Mouse (Mus musculus): Measurements from ENCODE around the gene Hoxd4. TPM values are rescaled to one million over a fixed set of nuclear protein-coding genes. Genes with fewer than 3 reads are reported as not detected.
A peak's percentile ranks its signal among the peaks of the same experiment; 100 is the strongest.

Hoxd4 gene
- polyA plus RNA-seq, 1 experiment from 2014 or later: 1.2 TPM

DNA sequence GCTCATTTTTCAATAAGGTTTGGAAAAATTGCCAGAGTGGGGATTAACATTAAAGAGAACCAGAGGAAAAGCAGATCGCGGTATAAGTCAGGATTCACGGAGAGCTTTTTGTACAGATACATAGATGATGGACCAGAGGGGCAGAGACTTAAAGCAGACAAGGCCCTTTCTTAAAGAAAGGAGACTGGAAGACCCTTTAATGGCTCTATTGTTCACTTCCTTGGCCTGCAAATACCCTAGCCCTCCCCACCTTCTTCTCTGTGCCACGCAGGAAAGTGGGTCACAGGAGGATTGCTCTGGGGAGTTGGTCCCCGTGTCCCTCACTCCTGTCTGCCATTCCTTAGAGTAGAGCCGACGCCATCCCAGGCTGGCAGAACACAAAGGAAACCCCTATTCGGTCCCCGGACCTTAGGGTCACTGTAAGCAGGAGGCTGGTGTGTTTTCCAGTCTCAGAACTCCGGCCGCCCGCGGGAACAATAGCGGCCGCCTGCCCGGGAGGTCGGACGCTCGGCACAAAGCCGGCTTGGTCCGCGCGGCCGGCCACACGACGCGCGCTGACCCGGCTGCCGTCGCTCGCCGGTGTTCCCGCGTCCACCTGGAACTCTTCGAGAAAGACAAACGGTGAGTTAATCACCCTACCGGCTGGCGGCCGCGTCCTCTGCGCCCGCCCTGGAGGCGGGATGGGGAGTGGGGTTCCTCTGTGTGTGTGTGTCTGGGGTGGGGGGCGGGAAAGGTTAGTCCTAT is 40.9 kb downstream of the Hoxd4 start:
- peak; percentile 80 for DNase-seq (ENCODE audit: low spot score)
- H3K9me3 ChIP-seq (replicated peaks): no peaks in the 10 kb centered on the region
- H3K4me3 ChIP-seq: peak overlapping the region; percentile 52
- no peaks in the 10 kb centered on the region for H3K36me3 ChIP-seq
- WGBS: 2% methylated on average over 45 of the region's 45 CpGs
- peaks cover 66% of the 10 kb centered on the region for H3K27me3 ChIP-seq (ENCODE audit: low read depth, poor library complexity, severe bottlenecking)
- H3K4me1 ChIP-seq: peaks cover 57% of the 10 kb centered on the region
- H3K27ac ChIP-seq: peak overlapping the region; percentile 93

DNA sequence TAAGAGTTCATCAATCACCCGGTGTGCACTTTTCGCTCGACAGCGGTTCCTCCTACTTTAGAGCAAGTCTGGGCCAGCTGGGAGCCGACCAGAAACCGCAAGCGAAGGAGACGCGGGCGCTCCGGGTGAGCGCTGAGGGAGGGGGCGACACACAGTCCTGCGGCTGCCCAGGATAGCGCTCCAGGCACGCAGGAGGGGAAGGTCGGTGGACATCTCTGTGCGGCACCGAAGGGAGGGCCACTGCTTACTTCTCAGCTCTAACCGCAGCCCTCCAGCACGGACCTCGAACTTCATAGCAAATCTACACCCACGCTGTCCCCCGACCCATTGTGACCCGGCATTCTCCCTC is 41.4 kb downstream of the Hoxd4 start:
- peak overlapping the region; percentile 52 for H3K4me3 ChIP-seq
- H3K4me1 ChIP-seq: peaks cover 51% of the 10 kb centered on the region
- no peak for DNase-seq (ENCODE audit: low spot score)
- H3K27me3 ChIP-seq (ENCODE audit: low read depth, poor library complexity, severe bottlenecking): peaks cover 64% of the 10 kb centered on the region
- no peaks in the 10 kb centered on the region for H3K9me3 ChIP-seq (replicated peaks)
- 1% methylated on average over 25 of the region's 25 CpGs for WGBS
- H3K27ac ChIP-seq: peak overlapping the region; percentile 93
- no peaks in the 10 kb centered on the region for H3K36me3 ChIP-seq

DNA sequence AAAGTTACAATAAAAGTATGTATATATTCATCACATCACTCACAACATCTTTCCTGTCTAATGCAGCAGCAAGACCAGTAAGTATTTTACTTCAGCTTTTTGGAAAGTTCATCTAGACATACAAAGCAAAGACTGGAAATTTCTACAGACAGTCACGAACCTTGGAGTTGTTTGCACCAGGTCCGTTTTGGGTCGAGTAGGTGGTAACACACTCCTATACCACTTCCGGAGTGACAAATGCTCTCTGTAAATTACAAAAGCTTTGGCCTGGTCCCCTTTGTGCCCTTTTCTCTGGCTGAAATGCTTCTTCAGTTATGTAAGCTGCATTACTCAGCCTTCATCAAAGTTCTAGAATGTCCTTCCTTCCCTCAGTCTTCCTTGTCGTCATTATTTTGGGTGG is 42.0 kb downstream of the Hoxd4 start:
- Histone ChIP-seq H3K27ac (peak overlapping the region; percentile 93), H3K9me3 (replicated peaks) (no peaks in the 10 kb centered on the region), H3K4me1 (peaks cover 46% of the 10 kb centered on the region), H3K36me3 (no peaks in the 10 kb centered on the region), H3K4me3 (peak overlapping the region; percentile 52; the same call in 1 of the 2 replicates), H3K27me3 (ENCODE audit: low read depth, poor library complexity, severe bottlenecking) (peaks cover 60% of the 10 kb centered on the region)
- no peak for DNase-seq (ENCODE audit: low spot score)
- WGBS: 26% methylated on average over 5 of the region's 5 CpGs

DNA sequence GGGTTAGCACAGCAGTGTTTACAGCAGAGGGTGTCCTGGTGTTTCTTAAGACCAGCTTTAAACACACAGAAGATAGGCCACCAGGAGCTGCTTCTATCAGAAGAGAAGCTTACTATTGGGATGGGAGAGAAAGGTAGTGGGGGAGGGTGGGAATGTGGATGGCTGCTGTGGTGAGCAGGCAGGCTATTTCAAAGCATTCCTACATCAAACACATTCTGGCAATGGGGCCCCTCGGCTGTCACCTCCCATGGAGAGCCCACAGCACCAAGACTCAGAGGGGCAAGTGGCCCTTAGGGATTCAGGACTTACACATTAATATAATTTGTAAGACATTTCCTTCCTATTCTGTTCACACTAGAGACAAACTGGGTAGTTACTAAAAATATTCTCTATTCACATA is 48.4 kb downstream of the Hoxd4 start:
- H3K27ac ChIP-seq: no peak overlapping the region
- H3K36me3 ChIP-seq: no peaks in the 10 kb centered on the region
- H3K9me3 ChIP-seq (replicated peaks): no peaks in the 10 kb centered on the region
- no peak overlapping the region for H3K4me3 ChIP-seq
- peaks cover 41% of the 10 kb centered on the region for H3K4me1 ChIP-seq
- DNase-seq (ENCODE audit: low spot score): peak; percentile 35
- WGBS: 0% methylated on average over 1 of the region's 1 CpGs
- peaks cover 62% of the 10 kb centered on the region for H3K27me3 ChIP-seq (ENCODE audit: low read depth, poor library complexity, severe bottlenecking)

DNA sequence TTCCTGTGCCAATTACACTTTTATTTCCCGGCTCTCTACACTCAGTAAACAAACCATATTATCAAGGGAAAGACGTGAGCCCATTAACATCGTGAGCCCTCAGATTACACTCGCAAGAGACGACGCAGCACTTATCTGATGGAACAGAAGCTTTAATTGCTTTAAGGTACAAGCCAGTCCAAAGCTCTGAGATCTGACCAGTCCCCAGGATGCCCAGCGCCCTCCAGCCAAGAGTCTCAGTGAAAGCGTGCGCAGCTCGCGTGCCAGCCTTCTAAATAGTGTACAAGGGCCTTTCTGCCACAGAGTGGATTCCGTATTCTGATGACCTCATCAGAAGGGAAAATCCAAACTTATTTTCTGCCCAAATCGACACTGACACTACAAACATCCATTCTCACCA is 50.2 kb downstream of the Hoxd4 start:
- H3K4me3 ChIP-seq: peak overlapping the region; percentile 62

DNA sequence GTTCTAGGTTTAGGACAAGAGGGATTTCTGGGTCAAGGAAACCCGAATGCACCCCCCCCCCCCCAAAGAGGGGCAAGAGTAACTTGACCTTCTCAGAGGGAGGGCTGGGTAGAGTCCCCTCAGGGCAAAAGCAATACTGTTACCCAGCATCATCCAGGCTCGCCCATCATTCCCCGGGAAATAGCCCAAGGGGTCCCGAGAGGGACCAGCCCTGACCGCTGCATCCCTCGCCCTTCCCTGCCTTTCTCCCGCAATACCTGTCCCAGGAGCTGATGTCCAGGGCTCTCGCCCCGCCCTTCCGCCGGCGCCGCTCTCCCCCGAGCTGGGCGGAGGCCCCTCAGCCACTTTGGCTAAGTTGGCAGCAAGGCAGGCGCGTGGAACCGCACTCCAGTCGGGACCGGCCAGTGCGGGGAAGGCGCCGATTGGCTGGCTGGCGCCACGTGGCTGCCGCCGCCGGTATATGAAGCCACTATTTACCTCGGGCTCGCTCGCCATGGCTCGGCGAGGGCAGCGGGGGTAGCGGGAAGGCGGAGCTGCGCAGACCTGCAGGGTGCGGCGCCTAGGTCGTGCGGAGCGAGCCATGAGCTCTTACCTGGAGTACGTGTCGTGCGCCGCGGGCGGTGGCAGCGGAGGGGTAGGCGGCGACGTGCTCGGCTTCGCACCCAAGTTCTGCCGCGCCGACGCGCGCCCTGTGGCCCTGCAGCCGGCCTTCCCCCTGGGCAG is 51.0 kb downstream of the Hoxd4 start, which contains the start of gene Hoxd1:
TSS of gene Hoxd1 (plus strand) at position 459 of the 723 bp plus-strand sequence.
- Histone ChIP-seq H3K36me3 (no peaks in the 10 kb centered on the region), H3K4me3 (peak within 1 kb of the TSS; percentile 62), H3K27ac (peak within 1 kb of the TSS; percentile 26), H3K27me3 (ENCODE audit: low read depth, poor library complexity, severe bottlenecking) (peaks cover 69% of the 10 kb centered on the region), H3K4me1 (peaks cover 41% of the 10 kb centered on the region), H3K9me3 (replicated peaks) (no peaks in the 10 kb centered on the region)
- peak; percentile 88 for DNase-seq (ENCODE audit: low spot score)
- under 1% methylated on average over 61 of the region's 61 CpGs for WGBS

More for the DNA sequence above, 50.2 kb downstream of the Hoxd4 start:
- peaks cover 41% of the 10 kb centered on the region for H3K4me1 ChIP-seq
- WGBS: 2% methylated on average over 13 of the region's 13 CpGs
- no peaks in the 10 kb centered on the region for H3K9me3 ChIP-seq (replicated peaks)
- H3K27ac ChIP-seq: no peak overlapping the region
- H3K27me3 ChIP-seq (ENCODE audit: low read depth, poor library complexity, severe bottlenecking): peaks cover 69% of the 10 kb centered on the region
- no peaks in the 10 kb centered on the region for H3K36me3 ChIP-seq
- DNase-seq (ENCODE audit: low spot score): peak; percentile 44

DNA sequence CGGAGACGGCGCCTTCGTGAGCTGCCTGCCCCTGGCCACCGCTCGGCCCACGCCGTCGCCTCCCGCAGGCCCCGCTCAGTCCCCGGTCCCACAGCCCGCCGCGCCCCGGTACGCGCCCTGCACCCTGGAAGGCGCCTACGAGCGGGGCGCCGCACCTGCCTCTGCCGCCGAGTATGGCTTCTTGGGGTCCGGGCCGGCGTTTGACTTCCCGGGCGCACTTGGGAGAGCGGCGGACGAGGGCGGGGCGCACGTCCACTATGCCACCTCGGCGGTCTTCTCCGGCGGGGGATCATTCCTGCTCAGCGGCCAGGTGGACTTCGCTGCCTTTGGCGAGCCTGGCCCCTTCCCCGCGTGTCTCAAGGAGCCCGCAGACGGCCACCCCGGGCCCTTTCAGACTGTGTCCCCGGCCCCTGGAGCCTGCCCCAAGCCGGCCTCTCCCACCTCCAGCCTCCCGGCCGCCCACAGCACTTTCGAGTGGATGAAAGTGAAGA is 51.6 kb downstream of the Hoxd4 start:
- H3K27me3 ChIP-seq (ENCODE audit: low read depth, poor library complexity, severe bottlenecking): peaks cover 64% of the 10 kb centered on the region

DNA sequence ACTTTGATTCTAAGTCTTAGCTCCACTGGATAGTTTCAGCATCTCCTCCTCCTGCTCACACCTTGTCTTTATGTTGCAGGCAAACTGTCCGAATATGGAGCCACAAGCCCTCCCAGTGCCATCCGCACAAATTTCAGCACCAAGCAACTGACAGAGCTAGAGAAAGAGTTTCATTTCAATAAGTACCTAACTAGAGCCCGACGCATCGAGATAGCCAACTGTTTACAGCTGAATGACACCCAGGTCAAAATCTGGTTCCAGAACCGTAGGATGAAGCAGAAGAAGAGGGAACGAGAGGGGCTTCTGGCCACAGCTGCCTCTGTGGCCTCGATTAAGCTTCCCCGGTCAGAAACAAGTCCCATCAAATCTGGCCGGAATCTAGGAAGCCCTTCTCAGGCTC is 52.2 kb downstream of the Hoxd4 start:
- H3K4me1 ChIP-seq: peaks cover 41% of the 10 kb centered on the region
- peaks cover 64% of the 10 kb centered on the region for H3K27me3 ChIP-seq (ENCODE audit: low read depth, poor library complexity, severe bottlenecking)
- H3K27ac ChIP-seq: no peak overlapping the region
- no peaks in the 10 kb centered on the region for H3K9me3 ChIP-seq (replicated peaks)
- peak overlapping the region; percentile 62; the same call in 1 of the 2 replicates for H3K4me3 ChIP-seq
- peak; percentile 49 for DNase-seq (ENCODE audit: low spot score)
- no peaks in the 10 kb centered on the region for H3K36me3 ChIP-seq
- WGBS: 35% methylated on average over 10 of the region's 10 CpGs

More for the DNA sequence above, 51.6 kb downstream of the Hoxd4 start:
- no peaks in the 10 kb centered on the region for H3K9me3 ChIP-seq (replicated peaks)
- peaks cover 41% of the 10 kb centered on the region for H3K4me1 ChIP-seq
- DNase-seq (ENCODE audit: low spot score): peak; percentile 53
- H3K27ac ChIP-seq: peak overlapping the region; percentile 26
- no peaks in the 10 kb centered on the region for H3K36me3 ChIP-seq
- under 1% methylated on average over 53 of the region's 53 CpGs for WGBS
- H3K4me3 ChIP-seq: peak overlapping the region; percentile 62

DNA sequence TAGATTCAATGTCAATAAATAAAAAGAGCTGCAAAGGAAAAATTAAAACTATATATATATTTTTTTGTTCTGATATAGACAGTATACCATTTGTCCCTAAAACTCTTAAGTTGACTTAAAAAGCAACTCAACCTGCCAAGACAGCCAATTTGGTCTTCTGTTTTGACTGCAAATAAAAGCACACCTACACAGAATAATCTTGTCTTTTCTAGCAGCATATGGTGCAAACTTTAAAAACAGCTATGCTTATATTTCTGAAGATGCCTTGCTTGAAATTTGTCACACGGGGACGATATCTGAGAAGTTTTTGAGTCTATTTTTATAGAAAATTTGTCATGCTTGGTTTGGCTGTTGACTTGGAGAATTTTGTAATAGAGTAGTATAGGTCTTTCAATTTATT is 62.6 kb downstream of the Hoxd4 start:
- Histone ChIP-seq H3K27me3 (ENCODE audit: low read depth, poor library complexity, severe bottlenecking) (no peaks in the 10 kb centered on the region), H3K4me3 (no peak overlapping the region), H3K4me1 (no peaks in the 10 kb centered on the region), H3K36me3 (no peaks in the 10 kb centered on the region), H3K27ac (no peak overlapping the region), H3K9me3 (replicated peaks) (no peaks in the 10 kb centered on the region)
- no peak for DNase-seq (ENCODE audit: low spot score)
- 90% methylated on average over 2 of the region's 2 CpGs for WGBS

DNA sequence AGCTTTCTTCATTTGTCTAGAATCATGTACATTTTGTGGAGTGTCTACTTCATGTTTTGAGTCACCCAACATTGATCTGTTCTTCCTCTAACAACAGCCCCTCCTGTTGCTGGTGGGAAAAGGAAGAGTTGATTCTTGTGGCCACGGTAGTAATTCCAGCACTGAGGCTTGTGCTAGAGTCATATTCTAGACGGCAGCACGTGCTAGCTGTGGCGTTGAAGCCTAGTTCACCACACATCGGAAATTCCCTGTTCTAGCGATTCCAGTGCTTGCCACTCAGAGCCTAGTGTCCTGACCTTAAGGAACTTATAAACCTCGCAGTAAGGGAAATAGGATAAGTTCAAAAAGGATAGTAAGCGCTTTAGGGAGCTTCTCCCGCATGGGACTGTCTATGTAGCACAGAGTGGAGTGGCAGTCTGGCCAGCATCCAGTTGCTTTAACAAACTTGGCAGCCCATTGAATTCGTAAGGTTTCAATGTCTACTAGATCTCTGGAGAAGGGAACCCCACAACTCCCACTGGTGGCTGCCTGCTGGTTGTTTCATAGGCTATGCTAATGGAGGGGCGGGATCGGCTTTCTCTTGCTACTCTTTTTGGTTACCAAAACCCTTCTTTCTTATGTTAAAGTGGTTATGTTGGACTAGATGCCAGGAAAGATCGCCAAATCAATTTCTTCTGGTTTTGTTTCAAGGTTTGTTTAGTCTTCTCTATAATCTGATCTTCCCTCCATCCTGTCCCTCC is 66.0 kb downstream of the Hoxd4 start:
- H3K36me3 ChIP-seq: no peaks in the 10 kb centered on the region
- no peak overlapping the region for H3K27ac ChIP-seq
- H3K27me3 ChIP-seq (ENCODE audit: low read depth, poor library complexity, severe bottlenecking): peaks cover 4% of the 10 kb centered on the region
- H3K4me1 ChIP-seq: no peaks in the 10 kb centered on the region
- WGBS: 74% methylated on average over 13 of the region's 13 CpGs
- no peaks in the 10 kb centered on the region for H3K9me3 ChIP-seq (replicated peaks)
- DNase-seq (ENCODE audit: low spot score): no peak
- H3K4me3 ChIP-seq: no peak overlapping the region
